Mouse (Mus musculus) stomach, embryonic 14.5 days (tissue): ENCODE measurements around the gene Cacna2d2. TPM values are rescaled to one million over a fixed set of nuclear protein-coding genes. Genes with fewer than 3 reads are reported as not detected.
A peak's percentile ranks its signal among the peaks of the same experiment; 100 is the strongest.

Experiments
- ATAC-seq: fragments of 200-750 bp; cut with Nextera tagmentation; 2 replicates; pipeline ENCODE4 v1.8.0; 2017; ENCODE audit warnings: low read depth, moderate TSS enrichment; ENCODE audit not compliant: insufficient number of reproducible peaks, insufficient read depth, low FRiP score
- H3K27ac ChIP-seq: fragments of 300-500 bp; sonication (generic); 2 replicates; pipeline ENCODE4 v1.5.1; 2014; ENCODE audit warnings: mild to moderate bottlenecking, low read length, moderate library complexity, mixed read lengths
- H3K27me3 ChIP-seq: fragments of 300-500 bp; sonication (generic); 2 replicates; pipeline ENCODE4 v1.6.1; 2014; ENCODE audit warnings: low read length, control low read depth, mixed read lengths; ENCODE audit not compliant: control insufficient read depth, insufficient read depth
- H3K36me3 ChIP-seq: fragments of 300-500 bp; sonication (generic); 2 replicates; pipeline ENCODE4 v1.6.1; 2014; ENCODE audit warnings: mild to moderate bottlenecking, control low read depth, low read length, moderate library complexity, mixed read lengths; ENCODE audit not compliant: control insufficient read depth, insufficient read depth
- H3K4me1 ChIP-seq: fragments of 300-500 bp; sonication (generic); 2 replicates; pipeline ENCODE4 v1.6.1; 2014; ENCODE audit warnings: low read length, control low read depth, mixed read lengths; ENCODE audit not compliant: control insufficient read depth, insufficient read depth
- H3K4me2 ChIP-seq: fragments of 300-500 bp; sonication (generic); replicated peaks from 2 replicates; pipeline ENCODE4 v1.6.1; 2014; ENCODE audit warnings: low read depth, low read length, control low read depth
- H3K4me3 ChIP-seq: fragments of 300-500 bp; sonication (generic); 2 replicates; pipeline ENCODE4 v1.5.1; 2014; ENCODE audit warnings: low read depth, low read length, control low read depth
- H3K9ac ChIP-seq: fragments of 300-500 bp; sonication (generic); replicated peaks from 2 replicates; pipeline ENCODE4 v1.6.1; 2014; ENCODE audit warnings: low read depth, mild to moderate bottlenecking, control low read depth, low read length, moderate library complexity, mixed read lengths
- H3K9me3 ChIP-seq: fragments of 300-500 bp; sonication (generic); 2 replicates; pipeline ENCODE4 v1.6.1; 2016; ENCODE audit warnings: low read depth, low read length, control low read depth; ENCODE audit not compliant: control insufficient read depth
- WGBS: fragments of 180-500 bp; shearing (Covaris S2); extraction: QIAGEN DNeasy Blood & Tissue Kit; methylation state at CpG from one replicate; pipeline ENCODE4 v1.1.7; 2014; 5-methylcytosine and 5-hydroxymethylcytosine counted together
- polyA plus RNA-seq: library from polyadenylated mRNA; unstranded; fragments of >200 nt; fragmentation: Nextera tagmentation; extraction: Ambion mirVana; gene quantifications from 2 replicates; pipeline ENCODE4 v1.2.1, GENCODE M21; 2014

Cacna2d2 gene
- polyA plus RNA-seq, 1 experiment from 2014 or later: 0.43 TPM

GRCm38 (mm10) chr9:107544196-107544700 lies 144.8 kb downstream of the Cacna2d2 start:
- Histone ChIP-seq H3K4me2 (no peak overlapping the region), H3K27ac (no peak overlapping the region), H3K27me3 (no peaks in the 10 kb centered on the region), H3K4me3 (no peak overlapping the region), H3K4me1 (peaks cover 19% of the 10 kb centered on the region), H3K9me3 (no peaks in the 10 kb centered on the region), H3K36me3 (peaks cover 24% of the 10 kb centered on the region), H3K9ac (no peak overlapping the region)
- no peak for ATAC-seq
- WGBS: 93% methylated on average over 17 of the region's 17 CpGs

- no peak overlapping the region for H3K27ac ChIP-seq
- peaks cover 19% of the 10 kb centered on the region for H3K36me3 ChIP-seq
- no peak for ATAC-seq
- H3K4me1 ChIP-seq: peaks cover 19% of the 10 kb centered on the region
- no peaks in the 10 kb centered on the region for H3K9me3 ChIP-seq
- H3K4me2 ChIP-seq: no peak overlapping the region
- H3K4me3 ChIP-seq: no peak overlapping the region
- 95% methylated on average over 12 of the region's 12 CpGs for WGBS
- H3K27me3 ChIP-seq: no peaks in the 10 kb centered on the region
- no peak overlapping the region for H3K9ac ChIP-seq
Observed at GRCm38 (mm10) chr9:107544729-107545128, 145.3 kb downstream of the Cacna2d2 start.

DNA sequence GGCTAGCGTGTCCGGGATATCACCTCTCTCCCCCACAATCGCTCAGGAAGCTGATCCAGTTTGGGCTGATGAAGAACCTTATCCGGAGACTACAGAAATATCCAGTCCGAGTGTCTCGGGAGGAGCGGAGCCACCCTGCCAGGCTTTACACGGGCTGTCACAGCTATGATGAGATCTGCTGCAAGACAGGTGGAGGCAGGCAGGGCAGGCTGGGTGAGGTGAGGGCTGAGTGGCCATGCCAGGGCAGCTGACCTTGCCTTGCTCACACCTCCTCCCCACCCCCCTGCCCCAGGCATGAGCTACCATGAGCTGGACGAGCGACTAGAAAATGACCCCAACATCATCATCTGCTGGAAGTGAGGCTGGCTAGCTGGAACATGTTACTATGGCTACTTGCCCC lies 145.8 kb downstream of the Cacna2d2 start:
- Histone ChIP-seq H3K36me3 (peaks cover 16% of the 10 kb centered on the region), H3K4me1 (peaks cover 19% of the 10 kb centered on the region), H3K9me3 (no peaks in the 10 kb centered on the region), H3K9ac (no peak overlapping the region), H3K27me3 (no peaks in the 10 kb centered on the region), H3K27ac (no peak overlapping the region), H3K4me2 (no peak overlapping the region), H3K4me3 (no peak overlapping the region)
- ATAC-seq: no peak
- WGBS: 83% methylated on average over 10 of the region's 10 CpGs

DNA sequence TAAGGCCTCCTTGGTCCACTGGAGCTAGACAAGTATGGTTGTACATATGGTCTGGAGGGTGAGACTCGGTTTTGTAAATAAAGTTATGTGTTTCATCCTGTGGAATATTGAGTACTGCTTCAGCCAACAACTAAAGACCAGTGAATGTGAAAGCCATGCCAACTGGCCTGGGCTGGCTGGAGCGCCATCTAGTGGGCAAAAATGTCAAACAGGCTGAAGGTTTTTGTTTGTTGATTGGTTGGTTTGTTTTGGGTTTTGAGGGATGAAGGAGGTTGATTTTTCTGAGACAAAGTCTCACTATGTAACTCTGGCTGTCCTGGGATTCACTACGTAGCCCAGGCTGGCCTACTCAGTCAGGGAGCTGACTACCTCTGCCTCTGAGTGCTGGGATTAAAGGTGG lies 146.2 kb downstream of the Cacna2d2 start:
- H3K9ac ChIP-seq: no peak overlapping the region
- H3K9me3 ChIP-seq: no peaks in the 10 kb centered on the region
- peaks cover 16% of the 10 kb centered on the region for H3K36me3 ChIP-seq
- no peak for ATAC-seq
- H3K27ac ChIP-seq: no peak overlapping the region
- H3K4me1 ChIP-seq: peaks cover 18% of the 10 kb centered on the region
- no peak overlapping the region for H3K4me2 ChIP-seq
- no peaks in the 10 kb centered on the region for H3K27me3 ChIP-seq
- 14% methylated on average over 3 of the region's 3 CpGs for WGBS
- no peak overlapping the region for H3K4me3 ChIP-seq

GRCm38 (mm10) chr9:107547026-107547425 lies 147.6 kb downstream of the Cacna2d2 start, which contains the start of gene Zmynd10:
Zmynd10 (plus strand) TSS chr9:107547298.
- ATAC-seq: peak; percentile 65; the same call in 1 of the 2 replicates
- peaks cover 23% of the 10 kb centered on the region for H3K4me1 ChIP-seq
- 3% methylated on average over 20 of the region's 20 CpGs for WGBS
- H3K4me2 ChIP-seq: peak within 1 kb of the TSS; percentile 39
- no peaks in the 10 kb centered on the region for H3K27me3 ChIP-seq
- no peak within 1 kb of the TSS for H3K4me3 ChIP-seq
- H3K9me3 ChIP-seq: no peaks in the 10 kb centered on the region
- peaks cover 16% of the 10 kb centered on the region for H3K36me3 ChIP-seq
- H3K27ac ChIP-seq: no peak within 1 kb of the TSS
- H3K9ac ChIP-seq: no peak within 1 kb of the TSS

GRCm38 (mm10) chr9:107547957-107548356 lies 148.5 kb downstream of the Cacna2d2 start:
- ATAC-seq: no peak
- 76% methylated on average over 5 of the region's 5 CpGs for WGBS
- no peak overlapping the region for H3K27ac ChIP-seq
- H3K4me1 ChIP-seq: peaks cover 30% of the 10 kb centered on the region
- H3K9ac ChIP-seq: no peak overlapping the region
- H3K27me3 ChIP-seq: no peaks in the 10 kb centered on the region
- peaks cover 16% of the 10 kb centered on the region for H3K36me3 ChIP-seq
- H3K4me2 ChIP-seq: no peak overlapping the region
- no peaks in the 10 kb centered on the region for H3K9me3 ChIP-seq
- H3K4me3 ChIP-seq: no peak overlapping the region

DNA sequence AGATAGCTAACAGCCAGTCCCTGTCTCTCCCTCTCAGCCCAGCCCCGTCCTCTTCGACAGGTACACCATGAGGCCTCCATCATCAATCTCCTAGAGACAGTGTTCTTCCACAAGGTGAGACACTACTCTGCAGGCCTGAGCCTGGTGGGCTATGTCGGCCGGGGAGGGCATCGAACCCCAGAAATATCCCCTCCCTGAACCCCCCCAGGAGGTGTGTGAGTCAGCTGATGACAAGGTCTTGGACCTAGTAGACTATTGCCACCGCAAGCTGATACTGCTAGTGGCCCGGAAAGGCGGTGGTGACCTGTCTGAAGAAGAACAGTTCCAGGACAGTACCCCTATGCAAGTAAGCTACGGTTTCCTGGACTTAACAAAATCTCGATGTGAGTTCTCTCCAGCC lies 149.4 kb downstream of the Cacna2d2 start:
- H3K4me2 ChIP-seq: no peak overlapping the region
- H3K9me3 ChIP-seq: no peaks in the 10 kb centered on the region
- peaks cover 13% of the 10 kb centered on the region for H3K36me3 ChIP-seq
- H3K4me1 ChIP-seq: peaks cover 39% of the 10 kb centered on the region
- 87% methylated on average over 10 of the region's 10 CpGs for WGBS
- H3K27ac ChIP-seq: no peak overlapping the region
- H3K4me3 ChIP-seq: no peak overlapping the region
- ATAC-seq: no peak
- H3K9ac ChIP-seq: no peak overlapping the region
- H3K27me3 ChIP-seq: no peaks in the 10 kb centered on the region

DNA sequence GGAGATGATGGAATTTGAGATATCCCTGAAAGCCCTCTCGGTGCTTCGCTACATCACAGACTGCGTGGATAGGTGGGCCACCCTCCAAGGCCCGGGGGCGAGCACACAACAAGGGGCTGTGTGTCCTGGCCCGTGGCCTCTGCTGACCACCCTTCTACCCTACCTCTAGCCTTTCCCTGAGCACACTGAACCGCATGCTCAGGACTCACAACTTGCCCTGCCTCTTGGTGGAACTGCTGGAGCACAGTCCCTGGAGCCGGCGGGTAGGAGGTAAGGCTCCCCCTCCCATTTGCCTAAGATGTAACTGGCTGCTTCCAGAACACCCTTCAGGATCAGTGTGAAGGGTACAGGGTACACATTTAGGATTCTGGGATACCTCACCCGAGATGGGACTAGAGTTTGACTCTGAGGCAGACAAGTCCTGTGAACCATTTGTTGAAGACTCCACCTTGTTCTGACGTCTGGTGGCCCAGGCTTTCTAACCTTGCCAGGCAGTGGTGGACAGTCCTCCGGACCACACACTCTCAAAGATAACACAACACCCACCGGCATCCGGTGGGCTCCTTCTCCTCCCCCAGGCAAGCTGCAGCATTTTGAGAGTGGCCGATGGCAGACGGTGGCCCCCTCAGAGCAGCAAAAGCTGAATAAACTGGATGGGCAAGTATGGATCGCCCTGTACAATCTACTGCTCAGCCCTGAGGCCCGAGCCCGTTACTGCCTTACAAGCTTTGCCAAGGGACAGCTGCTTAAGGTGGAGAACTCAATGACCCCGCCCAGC lies 150.1 kb downstream of the Cacna2d2 start:
- Histone ChIP-seq H3K27me3 (no peaks in the 10 kb centered on the region), H3K27ac (no peak overlapping the region), H3K4me2 (no peak overlapping the region), H3K9me3 (no peaks in the 10 kb centered on the region), H3K4me3 (no peak overlapping the region), H3K36me3 (peaks cover 11% of the 10 kb centered on the region), H3K9ac (no peak overlapping the region), H3K4me1 (peaks cover 39% of the 10 kb centered on the region)
- ATAC-seq: no peak
- WGBS: 82% methylated on average over 20 of the region's 20 CpGs
